Mouse (Mus musculus): ENCODE results near the gene Sema5a. TPM values are rescaled to one million over a fixed set of nuclear protein-coding genes. Genes with fewer than 3 reads are reported as not detected.

The Sema5a gene
- polyA plus RNA-seq, 1 experiment from 2014 or later, result 8.7 TPM

DNA sequence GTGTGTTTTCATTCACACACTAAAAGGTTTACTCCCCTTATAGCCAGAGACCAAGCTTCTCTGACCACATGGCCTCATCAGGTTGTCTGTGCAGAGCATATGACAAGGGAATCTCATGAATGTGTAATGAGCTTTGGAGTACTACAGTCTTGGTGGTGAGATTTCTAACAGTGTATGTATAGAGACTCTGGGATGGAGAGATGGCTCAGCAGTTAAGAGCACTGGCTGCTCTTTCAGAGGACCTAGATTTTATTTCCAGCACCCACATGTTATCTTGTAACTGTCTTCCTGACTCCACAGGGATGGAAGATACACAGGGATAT, 189.2 kb downstream of the Sema5a start:
- Histone ChIP-seq H3K4me1 (0 out of 2 replicates have a peak, but pooled peaks cover 2% of the 10 kb centered on the region), H3K9ac (no peak overlapping the region), H3K27ac (no peak overlapping the region), H3K9me3 (no peaks in the 10 kb centered on the region), H3K4me3 (no peak overlapping the region), H3K4me2 (no peak overlapping the region), H3K27me3 (replicated peaks) (no peaks in the 10 kb centered on the region), H3K36me3 (replicated peaks) (no peaks in the 10 kb centered on the region)
- peak; percentile 76; the same call in 1 of the 2 replicates for ATAC-seq (replicated peaks)

DNA sequence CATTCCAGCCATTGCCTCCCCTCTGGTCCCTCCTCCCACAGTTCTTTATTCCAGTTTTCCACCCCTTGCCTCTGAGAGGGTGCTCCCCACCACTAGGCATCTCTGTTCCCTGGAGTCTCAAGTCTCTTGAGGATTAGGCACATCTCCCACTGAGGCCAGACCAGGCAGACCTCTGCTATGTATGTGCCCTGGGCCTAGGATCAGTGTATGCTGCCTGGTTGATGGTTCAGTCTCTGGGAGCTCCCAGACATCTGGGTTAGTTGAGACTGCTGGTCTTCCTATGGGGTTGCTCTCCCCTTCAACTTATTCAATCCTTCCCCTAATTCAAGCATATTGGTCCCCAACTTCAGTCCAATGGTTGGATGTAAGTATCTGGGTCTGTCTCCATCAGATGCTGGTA, 189.7 kb downstream of the Sema5a start:
- no peak for ATAC-seq (replicated peaks)
- Histone ChIP-seq H3K4me1 (0 out of 2 replicates have a peak, but pooled peaks cover 2% of the 10 kb centered on the region), H3K9ac (no peak overlapping the region), H3K4me3 (no peak overlapping the region), H3K27ac (no peak overlapping the region), H3K36me3 (replicated peaks) (no peaks in the 10 kb centered on the region), H3K4me2 (no peak overlapping the region), H3K9me3 (no peaks in the 10 kb centered on the region), H3K27me3 (replicated peaks) (no peaks in the 10 kb centered on the region)

DNA sequence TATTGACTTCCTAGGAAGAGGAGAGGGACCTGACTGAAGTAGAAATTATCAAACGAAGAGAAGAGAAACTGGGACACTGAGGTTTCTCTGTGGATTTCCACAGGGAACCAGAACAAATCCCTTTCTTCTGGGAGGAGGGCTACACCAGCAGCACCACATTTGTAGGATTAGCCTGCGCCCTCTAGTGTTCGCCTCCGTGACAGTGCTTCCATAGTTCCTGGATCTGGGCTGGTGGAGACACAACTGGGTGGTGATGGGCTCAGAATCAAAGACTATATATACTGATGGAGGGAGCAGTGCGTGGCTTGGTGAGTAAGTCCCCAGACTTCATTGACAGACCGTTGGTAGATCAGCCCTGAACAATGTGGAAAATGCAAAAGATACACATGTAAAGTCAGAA, 193.0 kb downstream of the Sema5a start:
- H3K9me3 ChIP-seq, result no peaks in the 10 kb centered on the region
- H3K27ac ChIP-seq, result no peak overlapping the region
- 22% methylated on average over 6 of the region's 6 CpGs for WGBS
- H3K4me2 ChIP-seq, result no peak overlapping the region
- H3K4me1 ChIP-seq, result 0 out of 2 replicates have a peak, but pooled peaks cover 2% of the 10 kb centered on the region
- H3K4me3 ChIP-seq, result no peak overlapping the region
- H3K27me3 ChIP-seq (replicated peaks), result no peaks in the 10 kb centered on the region
- peak; percentile 74 for ATAC-seq (replicated peaks)
- no peaks in the 10 kb centered on the region for H3K36me3 ChIP-seq (replicated peaks)
- no peak overlapping the region for H3K9ac ChIP-seq

DNA sequence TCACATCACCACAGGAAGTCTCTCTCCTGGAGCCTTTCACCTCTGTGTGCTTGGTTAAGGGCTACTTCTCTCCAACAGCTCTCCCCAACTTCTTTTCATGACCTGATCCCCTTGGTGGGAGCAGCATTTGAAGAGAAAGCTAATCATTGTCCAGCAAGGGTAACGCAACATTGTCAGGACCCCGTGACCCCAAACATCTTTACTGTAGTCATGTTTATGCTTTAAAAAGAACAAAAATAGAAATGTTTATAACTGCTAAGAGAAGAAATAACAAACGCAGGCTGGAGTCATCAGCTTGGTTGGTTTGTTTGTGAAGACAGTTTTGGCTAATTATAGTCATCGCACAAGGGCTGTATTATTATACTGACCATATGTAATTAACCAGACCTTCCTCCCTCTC, 198.1 kb downstream of the Sema5a start:
- no peak overlapping the region for H3K27ac ChIP-seq
- H3K4me1 ChIP-seq, result no peaks in the 10 kb centered on the region
- no peaks in the 10 kb centered on the region for H3K36me3 ChIP-seq (replicated peaks)
- H3K4me3 ChIP-seq, result no peak overlapping the region
- no peak overlapping the region for H3K9ac ChIP-seq
- no peaks in the 10 kb centered on the region for H3K27me3 ChIP-seq (replicated peaks)
- WGBS, result 86% methylated on average over 4 of the region's 4 CpGs
- H3K9me3 ChIP-seq, result no peaks in the 10 kb centered on the region
- H3K4me2 ChIP-seq, result no peak overlapping the region
- no peak for ATAC-seq (replicated peaks)

- H3K27ac ChIP-seq, result no peak overlapping the region
- peak; percentile 74; the same call in 1 of the 2 replicates for ATAC-seq (replicated peaks)
- no peaks in the 10 kb centered on the region for H3K27me3 ChIP-seq (replicated peaks)
- 66% methylated on average over 7 of the region's 7 CpGs for WGBS
- H3K4me3 ChIP-seq, result no peak overlapping the region
- no peak overlapping the region for H3K4me2 ChIP-seq
- no peaks in the 10 kb centered on the region for H3K36me3 ChIP-seq (replicated peaks)
- no peaks in the 10 kb centered on the region for H3K4me1 ChIP-seq
- no peaks in the 10 kb centered on the region for H3K9me3 ChIP-seq
- H3K9ac ChIP-seq, result no peak overlapping the region
Observed at GRCm38 (mm10) chr15:32447558-32448349, 203.1 kb downstream of the Sema5a start.

DNA sequence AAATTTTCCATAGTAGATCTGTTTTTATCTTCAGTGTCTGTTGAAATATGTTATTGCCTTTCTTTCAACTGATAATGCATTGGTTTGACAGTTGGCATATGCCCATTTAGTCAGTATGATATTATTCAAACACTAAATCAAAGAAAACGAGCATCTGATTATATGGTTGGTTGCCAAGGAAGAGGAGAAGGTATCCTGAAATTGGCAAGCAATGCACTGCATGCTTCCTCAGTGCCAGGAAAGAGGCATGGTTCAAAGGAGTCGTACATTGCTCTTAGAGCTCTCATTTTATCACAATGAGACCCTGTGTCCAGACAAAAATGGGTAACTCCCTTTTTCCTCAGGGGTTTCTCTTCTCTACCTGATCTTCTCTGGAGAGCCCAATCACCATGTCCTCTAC, 214.4 kb downstream of the Sema5a start:
- 50% methylated on average over 2 of the region's 2 CpGs for WGBS
- ATAC-seq (replicated peaks), result no peak
- Histone ChIP-seq H3K9ac (no peak overlapping the region), H3K4me3 (no peak overlapping the region), H3K36me3 (replicated peaks) (no peaks in the 10 kb centered on the region), H3K4me2 (no peak overlapping the region), H3K27ac (no peak overlapping the region), H3K27me3 (replicated peaks) (no peaks in the 10 kb centered on the region), H3K4me1 (no peaks in the 10 kb centered on the region), H3K9me3 (no peaks in the 10 kb centered on the region)

GRCm38 (mm10) chr15:32460238-32460637, 215.6 kb downstream of the Sema5a start:
- Histone ChIP-seq H3K36me3 (replicated peaks) (no peaks in the 10 kb centered on the region), H3K4me3 (no peak overlapping the region), H3K4me1 (no peaks in the 10 kb centered on the region), H3K9me3 (no peaks in the 10 kb centered on the region), H3K27me3 (replicated peaks) (no peaks in the 10 kb centered on the region), H3K9ac (no peak overlapping the region), H3K27ac (no peak overlapping the region), H3K4me2 (no peak overlapping the region)
- WGBS, result 82% methylated on average over 7 of the region's 7 CpGs
- ATAC-seq (replicated peaks), result no peak

DNA sequence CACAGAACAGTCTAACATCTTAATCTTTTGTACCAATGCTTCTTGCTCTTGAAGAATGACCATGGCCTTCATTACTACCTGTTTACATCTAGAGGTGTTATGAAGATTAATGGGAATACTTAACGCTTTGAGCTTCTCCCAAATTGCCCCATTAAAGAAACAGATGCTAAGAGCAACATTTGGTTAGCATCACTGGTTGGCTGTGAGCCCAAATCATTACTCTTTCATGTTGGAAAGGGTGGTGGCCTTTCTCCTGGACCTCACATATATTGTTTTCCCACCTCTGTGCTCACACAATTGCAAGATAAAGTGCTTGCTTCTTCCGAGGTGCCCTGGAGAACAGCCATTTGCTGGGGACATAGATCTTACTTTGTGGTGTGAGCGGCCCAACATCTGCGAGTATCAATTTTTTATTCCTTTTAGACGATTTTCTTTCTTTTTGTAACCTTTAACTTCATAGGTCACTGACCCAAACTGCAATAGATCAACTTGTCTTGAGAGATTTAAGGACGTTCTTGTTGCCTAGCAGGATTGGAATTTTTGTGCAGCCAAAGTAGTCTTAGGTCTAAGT, 227.0 kb downstream of the Sema5a start:
- Histone ChIP-seq H3K4me3 (no peak overlapping the region), H3K27ac (no peak overlapping the region), H3K9me3 (no peaks in the 10 kb centered on the region), H3K9ac (no peak overlapping the region), H3K4me1 (no peaks in the 10 kb centered on the region), H3K36me3 (replicated peaks) (no peaks in the 10 kb centered on the region), H3K4me2 (no peak overlapping the region), H3K27me3 (replicated peaks) (no peaks in the 10 kb centered on the region)
- 87% methylated on average over 6 of the region's 6 CpGs for WGBS
- no peak for ATAC-seq (replicated peaks)

- no peaks in the 10 kb centered on the region for H3K27me3 ChIP-seq (replicated peaks)
Observed at GRCm38 (mm10) chr15:32480747-32481146, 236.1 kb downstream of the Sema5a start.

DNA sequence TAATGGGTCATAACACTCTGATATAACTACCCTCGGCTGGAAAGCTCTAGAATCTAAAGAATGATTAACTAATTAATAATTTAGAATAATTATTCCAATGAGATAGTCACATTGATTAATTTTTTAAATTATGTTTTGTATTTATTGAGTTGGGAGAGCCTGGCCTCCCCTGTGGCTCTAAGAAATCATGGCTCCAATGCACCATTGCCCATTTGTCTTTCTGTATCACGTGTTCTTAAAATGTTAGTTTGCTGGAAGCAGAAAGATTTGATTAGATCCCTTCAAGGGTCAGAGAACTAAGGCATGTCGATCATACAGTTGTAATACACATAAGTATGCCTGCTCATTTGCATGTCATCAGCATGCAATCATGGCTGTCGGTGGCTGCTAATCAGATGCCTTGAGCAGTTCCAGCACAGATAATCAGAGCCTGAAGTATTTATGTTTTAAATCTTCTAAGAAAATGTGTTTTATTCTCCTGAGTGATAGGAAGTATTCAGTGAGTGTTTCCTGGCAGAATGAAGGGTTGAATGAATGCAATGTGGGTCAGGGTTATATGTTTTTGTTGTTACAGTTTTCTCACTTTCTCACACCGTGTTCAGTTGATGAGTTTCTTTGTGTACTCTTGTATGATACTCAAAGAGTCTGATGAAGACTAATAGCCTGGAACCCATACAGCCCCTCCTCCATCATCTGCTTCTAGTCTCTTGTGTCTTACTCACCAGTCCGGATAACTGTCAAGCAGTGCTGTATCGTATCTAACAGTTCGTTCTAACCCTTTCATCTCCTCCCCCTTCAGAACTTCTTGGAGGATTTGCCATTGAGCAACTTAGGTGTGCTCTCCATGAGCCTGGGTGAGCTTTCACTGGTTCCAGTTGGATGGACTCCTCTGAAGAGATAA, 240.7 kb downstream of the Sema5a start:
- Histone ChIP-seq H3K4me1 (0 out of 2 replicates have a peak, but pooled peaks cover 3% of the 10 kb centered on the region), H3K27ac (no peak overlapping the region), H3K36me3 (replicated peaks) (no peaks in the 10 kb centered on the region), H3K27me3 (replicated peaks) (no peaks in the 10 kb centered on the region), H3K4me3 (no peak overlapping the region), H3K4me2 (no peak overlapping the region), H3K9me3 (no peaks in the 10 kb centered on the region), H3K9ac (no peak overlapping the region)
- WGBS, result 67% methylated on average over 8 of the region's 8 CpGs
- peak; percentile 76 for ATAC-seq (replicated peaks)

More at GRCm38 (mm10) chr15:32480747-32481146, 236.1 kb downstream of the Sema5a start:
- H3K4me3 ChIP-seq, result no peak overlapping the region
- H3K9ac ChIP-seq, result no peak overlapping the region
- no peaks in the 10 kb centered on the region for H3K9me3 ChIP-seq
- no peak overlapping the region for H3K27ac ChIP-seq
- 0 out of 2 replicates have a peak, but pooled peaks cover 3% of the 10 kb centered on the region for H3K4me1 ChIP-seq
- H3K36me3 ChIP-seq (replicated peaks), result no peaks in the 10 kb centered on the region
- 0 out of 2 replicates have a peak, but pooled peaks have one; percentile 39 for ATAC-seq (replicated peaks)
- no peak overlapping the region for H3K4me2 ChIP-seq

GRCm38 (mm10) chr15:32487968-32488367, 243.4 kb downstream of the Sema5a start:
- WGBS, result 81% methylated on average over 1 of the region's 1 CpGs
- no peaks in the 10 kb centered on the region for H3K27me3 ChIP-seq (replicated peaks)
- H3K4me2 ChIP-seq, result no peak overlapping the region
- H3K9ac ChIP-seq, result no peak overlapping the region
- H3K4me3 ChIP-seq, result no peak overlapping the region
- no peak for ATAC-seq (replicated peaks)
- no peaks in the 10 kb centered on the region for H3K4me1 ChIP-seq
- H3K27ac ChIP-seq, result no peak overlapping the region
- H3K9me3 ChIP-seq, result no peaks in the 10 kb centered on the region
- no peaks in the 10 kb centered on the region for H3K36me3 ChIP-seq (replicated peaks)

GRCm38 (mm10) chr15:32494219-32494618, 249.6 kb downstream of the Sema5a start:
- H3K9ac ChIP-seq, result no peak overlapping the region
- WGBS, result 85% methylated on average over 5 of the region's 5 CpGs

More at GRCm38 (mm10) chr15:32494219-32494618, 249.6 kb downstream of the Sema5a start:
- Histone ChIP-seq H3K4me1 (no peaks in the 10 kb centered on the region), H3K27me3 (replicated peaks) (no peaks in the 10 kb centered on the region), H3K9me3 (no peaks in the 10 kb centered on the region), H3K4me3 (no peak overlapping the region), H3K27ac (no peak overlapping the region), H3K4me2 (no peak overlapping the region), H3K36me3 (replicated peaks) (no peaks in the 10 kb centered on the region)
- no peak for ATAC-seq (replicated peaks)

Data from midbrain, embryonic 15.5 days (tissue).